Mouse (Mus musculus) embryonic facial prominence, embryonic 15.5 days (tissue): ENCODE results near the gene Hs6st3. TPM values are rescaled to one million over a fixed set of nuclear protein-coding genes. Genes with fewer than 3 reads are reported as not detected.

Source experiments
- ATAC-seq: fragments of 200-750 bp; cut with Nextera tagmentation; 2 replicates; pipeline ENCODE4 v1.8.0; 2017; ENCODE audit warnings: low read depth, moderate TSS enrichment; ENCODE audit not compliant: insufficient number of reproducible peaks, low FRiP score, low TSS enrichment
- H3K27ac ChIP-seq: fragments of 300-500 bp; sonication (generic); replicated peaks from 2 replicates; pipeline ENCODE4 v1.5.1; 2015; ENCODE audit warnings: mild to moderate bottlenecking, inconsistent platforms
- H3K27me3 ChIP-seq: fragments of 300-500 bp; sonication (generic); 2 replicates; pipeline ENCODE4 v1.6.1; 2015; ENCODE audit warnings: inconsistent platforms
- H3K36me3 ChIP-seq: fragments of 300-500 bp; sonication (generic); 2 replicates; pipeline ENCODE4 v1.6.1; 2015; ENCODE audit warnings: mild to moderate bottlenecking, inconsistent platforms
- H3K4me1 ChIP-seq: fragments of 300-500 bp; sonication (generic); 2 replicates; pipeline ENCODE4 v1.6.1; 2015; ENCODE audit warnings: inconsistent platforms
- H3K4me2 ChIP-seq: fragments of 300-500 bp; sonication (generic); replicated peaks from 2 replicates; pipeline ENCODE4 v1.6.1; 2015; ENCODE audit warnings: mild to moderate bottlenecking, inconsistent platforms
- H3K4me3 ChIP-seq: fragments of 300-500 bp; sonication (generic); replicated peaks from 2 replicates; pipeline ENCODE4 v1.5.1; 2015; ENCODE audit warnings: mild to moderate bottlenecking, inconsistent platforms
- H3K9ac ChIP-seq: fragments of 300-500 bp; sonication (generic); 2 replicates; pipeline ENCODE4 v1.6.1; 2015; ENCODE audit warnings: inconsistent platforms
- H3K9me3 ChIP-seq: fragments of 300-500 bp; sonication (generic); replicated peaks from 2 replicates; pipeline ENCODE4 v1.6.1; 2016; ENCODE audit warnings: inconsistent platforms
- WGBS: fragments of 180-500 bp; shearing (Covaris S2); methylation state at CpG from one replicate; pipeline ENCODE4 v1.1.7; 2015; 5-methylcytosine and 5-hydroxymethylcytosine counted together
- polyA plus RNA-seq: library from polyadenylated mRNA; unstranded; fragments of >200 nt; fragmentation: Nextera tagmentation; extraction: Ambion mirVana; gene quantifications from 2 replicates; pipeline ENCODE4 v1.2.1, GENCODE M21; 2015

The Hs6st3 gene
- polyA plus RNA-seq, 1 experiment from 2014 or later: 0.19 TPM

GRCm38 (mm10) chr14:119656936-119657335 lies 518.8 kb downstream of the Hs6st3 start:
- Histone ChIP-seq H3K4me1 (no peaks in the 10 kb centered on the region), H3K9me3 (no peaks in the 10 kb centered on the region), H3K36me3 (no peaks in the 10 kb centered on the region), H3K27ac (no peak overlapping the region), H3K4me3 (no peak overlapping the region), H3K27me3 (no peaks in the 10 kb centered on the region), H3K4me2 (no peak overlapping the region), H3K9ac (no peak overlapping the region)
- 94% methylated on average over 2 of the region's 2 CpGs for WGBS
- ATAC-seq: no peak

GRCm38 (mm10) chr14:119665741-119666141 lies 527.6 kb downstream of the Hs6st3 start:
- no peak overlapping the region for H3K4me3 ChIP-seq
- no peak overlapping the region for H3K9ac ChIP-seq
- 72% methylated on average over 5 of the region's 5 CpGs for WGBS
- no peak overlapping the region for H3K4me2 ChIP-seq
- H3K36me3 ChIP-seq: no peaks in the 10 kb centered on the region
- H3K4me1 ChIP-seq: no peaks in the 10 kb centered on the region
- no peak for ATAC-seq
- no peaks in the 10 kb centered on the region for H3K9me3 ChIP-seq
- H3K27me3 ChIP-seq: no peaks in the 10 kb centered on the region
- H3K27ac ChIP-seq: no peak overlapping the region

GRCm38 (mm10) chr14:119667421-119667820 lies 529.3 kb downstream of the Hs6st3 start:
- H3K4me3 ChIP-seq: no peak overlapping the region
- H3K4me1 ChIP-seq: no peaks in the 10 kb centered on the region
- ATAC-seq: no peak
- no peak overlapping the region for H3K4me2 ChIP-seq
- H3K27me3 ChIP-seq: no peaks in the 10 kb centered on the region
- H3K27ac ChIP-seq: no peak overlapping the region
- no peaks in the 10 kb centered on the region for H3K9me3 ChIP-seq
- WGBS: 96% methylated on average over 1 of the region's 1 CpGs
- H3K36me3 ChIP-seq: no peaks in the 10 kb centered on the region
- no peak overlapping the region for H3K9ac ChIP-seq

- no peak for ATAC-seq
- H3K36me3 ChIP-seq: no peaks in the 10 kb centered on the region
- H3K4me3 ChIP-seq: no peak overlapping the region
- WGBS: 78% methylated on average over 16 of the region's 16 CpGs
- no peaks in the 10 kb centered on the region for H3K9me3 ChIP-seq
- no peak overlapping the region for H3K27ac ChIP-seq
- no peak overlapping the region for H3K9ac ChIP-seq
- H3K4me1 ChIP-seq: no peaks in the 10 kb centered on the region
- H3K27me3 ChIP-seq: no peaks in the 10 kb centered on the region
- no peak overlapping the region for H3K4me2 ChIP-seq
Observed at GRCm38 (mm10) chr14:119670836-119671587, 532.9 kb downstream of the Hs6st3 start.

- Histone ChIP-seq H3K4me3 (no peak overlapping the region), H3K4me2 (peak overlapping the region; percentile 8; the same call in 1 of the 2 replicates), H3K9ac (no peak overlapping the region), H3K4me1 (peaks cover 9% of the 10 kb centered on the region; the same call in 1 of the 2 replicates), H3K9me3 (no peaks in the 10 kb centered on the region), H3K36me3 (no peaks in the 10 kb centered on the region), H3K27me3 (no peaks in the 10 kb centered on the region), H3K27ac (no peak overlapping the region; the same call in 1 of the 2 replicates)
- 46% methylated on average over 11 of the region's 11 CpGs for WGBS
- ATAC-seq: no peak
Observed at GRCm38 (mm10) chr14:119678574-119678973, 540.4 kb downstream of the Hs6st3 start.

GRCm38 (mm10) chr14:119680052-119680451 lies 541.9 kb downstream of the Hs6st3 start:
- H3K4me2 ChIP-seq: no peak overlapping the region
- H3K4me3 ChIP-seq: no peak overlapping the region
- H3K27me3 ChIP-seq: no peaks in the 10 kb centered on the region
- no peak overlapping the region for H3K27ac ChIP-seq
- H3K9ac ChIP-seq: no peak overlapping the region
- H3K9me3 ChIP-seq: no peaks in the 10 kb centered on the region
- H3K4me1 ChIP-seq: peaks cover 9% of the 10 kb centered on the region; the same call in 1 of the 2 replicates
- ATAC-seq: no peak
- H3K36me3 ChIP-seq: no peaks in the 10 kb centered on the region
- 74% methylated on average over 4 of the region's 4 CpGs for WGBS

- Histone ChIP-seq H3K4me3 (no peak overlapping the region), H3K9ac (no peak overlapping the region), H3K27me3 (no peaks in the 10 kb centered on the region), H3K27ac (no peak overlapping the region), H3K4me2 (no peak overlapping the region), H3K9me3 (no peaks in the 10 kb centered on the region), H3K36me3 (no peaks in the 10 kb centered on the region), H3K4me1 (no peaks in the 10 kb centered on the region)
- WGBS: 72% methylated on average over 2 of the region's 2 CpGs
- ATAC-seq: peak; percentile 19; the same call in 1 of the 2 replicates
Observed at GRCm38 (mm10) chr14:119687885-119688284, 549.7 kb downstream of the Hs6st3 start.

- no peaks in the 10 kb centered on the region for H3K27me3 ChIP-seq
- H3K4me3 ChIP-seq: no peak overlapping the region
- no peak overlapping the region for H3K27ac ChIP-seq
- no peaks in the 10 kb centered on the region for H3K36me3 ChIP-seq
- no peaks in the 10 kb centered on the region for H3K4me1 ChIP-seq
- H3K4me2 ChIP-seq: no peak overlapping the region
- WGBS: 82% methylated on average over 4 of the region's 4 CpGs
- ATAC-seq: no peak
- H3K9me3 ChIP-seq: no peaks in the 10 kb centered on the region
- no peak overlapping the region for H3K9ac ChIP-seq
Observed at GRCm38 (mm10) chr14:119699982-119700381, 561.8 kb downstream of the Hs6st3 start.

GRCm38 (mm10) chr14:119714712-119715111 lies 576.6 kb downstream of the Hs6st3 start:
- WGBS: 81% methylated on average over 3 of the region's 3 CpGs
- Histone ChIP-seq H3K36me3 (no peaks in the 10 kb centered on the region), H3K9ac (no peak overlapping the region), H3K4me1 (no peaks in the 10 kb centered on the region), H3K27me3 (no peaks in the 10 kb centered on the region), H3K27ac (no peak overlapping the region), H3K4me2 (no peak overlapping the region), H3K9me3 (no peaks in the 10 kb centered on the region), H3K4me3 (no peak overlapping the region)
- no peak for ATAC-seq

- Histone ChIP-seq H3K9me3 (no peaks in the 10 kb centered on the region), H3K36me3 (no peaks in the 10 kb centered on the region), H3K4me2 (no peak overlapping the region), H3K9ac (no peak overlapping the region), H3K27ac (no peak overlapping the region), H3K4me3 (no peak overlapping the region), H3K27me3 (no peaks in the 10 kb centered on the region), H3K4me1 (no peaks in the 10 kb centered on the region)
- no peak; the same call in 1 of the 2 replicates for ATAC-seq
- WGBS: 65% methylated on average over 1 of the region's 1 CpGs
Observed at GRCm38 (mm10) chr14:119717323-119717722, 579.2 kb downstream of the Hs6st3 start.

GRCm38 (mm10) chr14:119725102-119725501 lies 587.0 kb downstream of the Hs6st3 start:
- Histone ChIP-seq H3K4me2 (no peak overlapping the region), H3K4me3 (no peak overlapping the region), H3K4me1 (no peaks in the 10 kb centered on the region), H3K9me3 (no peaks in the 10 kb centered on the region), H3K36me3 (no peaks in the 10 kb centered on the region), H3K27ac (no peak overlapping the region), H3K9ac (no peak overlapping the region), H3K27me3 (no peaks in the 10 kb centered on the region)
- 59% methylated on average over 6 of the region's 6 CpGs for WGBS
- no peak for ATAC-seq
